Mouse (Mus musculus): ENCODE measurements at regions not wholly inside any gene's neighbourhood (a gene's known extent, or its start where the extent isn't known, plus 50 kb on each side); places are given as distances from the start of the nearest gene placed in this dataset.

DNA sequence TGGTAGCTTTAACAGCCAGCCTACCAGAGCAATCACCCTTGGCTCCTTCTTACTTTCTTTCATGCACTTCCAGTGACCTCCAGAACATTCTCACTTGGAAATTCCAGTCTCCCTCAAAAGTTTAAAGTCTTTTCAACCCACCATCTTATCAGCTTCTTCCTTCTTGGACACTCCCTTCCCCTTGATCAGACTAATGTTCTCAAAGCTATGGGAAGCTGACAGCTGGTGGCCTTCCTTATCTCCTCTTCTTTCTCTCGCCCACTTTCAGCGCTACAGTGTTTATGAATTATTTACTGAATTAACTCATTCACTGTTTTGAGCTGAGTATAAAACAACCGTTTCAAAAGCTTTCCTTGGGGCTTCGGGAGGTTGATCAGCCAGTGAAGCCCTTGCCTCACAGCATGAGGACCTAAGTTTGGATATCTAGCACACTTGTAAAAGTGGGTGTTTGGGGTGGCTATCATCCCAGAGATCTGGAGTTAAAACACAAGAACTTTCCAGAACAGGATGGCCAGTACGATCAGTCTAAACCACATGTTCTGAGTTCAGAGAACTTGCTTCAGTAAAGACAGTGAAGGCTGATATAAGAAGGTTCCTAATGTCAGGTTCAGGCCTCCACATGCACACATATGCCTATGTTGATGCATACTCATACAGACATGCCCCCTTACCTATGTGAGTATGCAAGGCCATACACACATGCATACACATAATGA lies 59.7 kb upstream of the Ikzf2 start:
- H3K27ac ChIP-seq (replicated peaks), result no peak overlapping the region
- ATAC-seq (ENCODE audit: extremely low read depth, insufficient number of reproducible peaks, low FRiP score, low TSS enrichment), result no peak
- no peaks in the 10 kb centered on the region for H3K36me3 ChIP-seq
- 48% methylated on average over 5 of the region's 5 CpGs for WGBS
- no peak overlapping the region for H3K4me3 ChIP-seq
- H3K9ac ChIP-seq, result no peak overlapping the region
- H3K4me2 ChIP-seq, result no peak overlapping the region
- H3K9me3 ChIP-seq, result no peaks in the 10 kb centered on the region
- H3K27me3 ChIP-seq (replicated peaks), result no peaks in the 10 kb centered on the region
- no peaks in the 10 kb centered on the region for H3K4me1 ChIP-seq

DNA sequence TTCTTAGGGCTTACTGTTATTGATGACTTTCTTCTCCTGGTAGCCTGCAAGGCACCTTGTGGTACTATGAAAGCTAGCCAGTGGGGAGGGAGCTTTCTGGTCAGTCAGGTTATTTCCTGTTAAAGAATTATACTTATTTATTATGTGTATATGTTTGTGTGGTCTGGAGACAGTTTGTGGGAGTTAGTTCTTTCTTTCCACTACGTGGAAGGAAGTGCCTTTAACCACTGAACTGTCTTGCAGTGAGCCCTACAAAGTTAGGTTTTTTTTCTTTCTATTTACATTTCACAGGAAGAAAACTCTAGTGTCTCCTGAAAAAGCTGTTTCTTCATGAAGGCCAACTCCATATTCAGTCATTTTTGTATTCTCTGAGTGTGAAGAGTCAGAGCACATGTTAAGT lies 65.7 kb upstream of the Ikzf2 start:
- no peak for ATAC-seq (ENCODE audit: extremely low read depth, insufficient number of reproducible peaks, low FRiP score, low TSS enrichment)
- 64% methylated on average over 1 of the region's 1 CpGs for WGBS
- H3K9ac ChIP-seq, result no peak overlapping the region

DNA sequence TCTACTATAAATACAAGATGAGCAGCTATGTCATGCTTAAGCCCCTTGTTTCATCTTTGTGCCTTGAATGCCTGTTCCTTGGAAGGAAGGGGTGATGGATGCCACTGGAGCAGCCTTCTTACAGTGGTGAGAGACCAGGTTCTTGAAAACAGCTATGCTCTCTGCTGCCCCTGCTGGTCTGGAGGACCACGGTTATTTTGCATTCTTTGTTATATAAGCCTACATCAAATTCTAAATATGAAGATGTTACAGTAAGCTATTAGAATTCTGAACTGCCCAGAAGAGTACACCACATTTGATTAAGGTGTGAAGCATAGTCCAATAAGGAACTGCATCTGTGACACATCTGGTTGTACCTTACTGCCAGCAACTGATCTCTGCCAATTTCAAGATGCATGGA lies 69.1 kb upstream of the Spag16 start:
- Histone ChIP-seq H3K27ac (replicated peaks) (no peak overlapping the region), H3K9ac (no peak overlapping the region), H3K27me3 (replicated peaks) (no peaks in the 10 kb centered on the region), H3K4me2 (no peak overlapping the region), H3K4me1 (no peaks in the 10 kb centered on the region), H3K36me3 (no peaks in the 10 kb centered on the region), H3K9me3 (0 out of 2 replicates have a peak, but pooled peaks cover 3% of the 10 kb centered on the region), H3K4me3 (no peak overlapping the region)
- WGBS, result 94% methylated on average over 1 of the region's 1 CpGs
- ATAC-seq (ENCODE audit: extremely low read depth, insufficient number of reproducible peaks, low FRiP score, low TSS enrichment), result no peak

More for the DNA sequence above, 65.7 kb upstream of the Ikzf2 start:
- H3K27ac ChIP-seq (replicated peaks), result no peak overlapping the region
- H3K9me3 ChIP-seq, result 0 out of 2 replicates have a peak, but pooled peaks cover 3% of the 10 kb centered on the region
- no peaks in the 10 kb centered on the region for H3K4me1 ChIP-seq
- no peaks in the 10 kb centered on the region for H3K27me3 ChIP-seq (replicated peaks)
- no peak overlapping the region for H3K4me3 ChIP-seq
- H3K36me3 ChIP-seq, result no peaks in the 10 kb centered on the region
- no peak overlapping the region for H3K4me2 ChIP-seq

DNA sequence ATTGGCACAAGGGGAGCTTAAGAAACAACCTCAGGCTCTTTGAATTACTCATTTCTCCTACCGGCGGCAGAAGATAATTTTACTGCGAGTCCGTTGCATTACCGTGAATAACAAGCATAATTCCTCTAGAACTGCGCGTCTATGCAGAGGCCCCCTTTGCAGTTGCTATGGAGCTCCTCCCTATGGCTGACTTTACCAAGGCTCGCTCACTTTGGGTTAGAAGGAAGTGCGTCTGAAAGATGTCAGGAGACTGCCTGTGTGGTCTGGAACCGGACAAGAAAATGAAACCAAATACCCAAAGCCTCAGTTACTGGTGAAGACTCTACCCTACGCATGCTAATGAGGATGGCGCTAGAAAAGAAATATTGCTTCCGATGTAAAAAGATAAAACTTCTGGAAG lies 67.2 kb upstream of the Spag16 start:
- Histone ChIP-seq H3K4me2 (peak overlapping the region; percentile 27), H3K9me3 (0 out of 2 replicates have a peak, but pooled peaks cover 3% of the 10 kb centered on the region), H3K9ac (no peak overlapping the region), H3K4me3 (no peak overlapping the region), H3K4me1 (no peaks in the 10 kb centered on the region), H3K36me3 (no peaks in the 10 kb centered on the region), H3K27ac (replicated peaks) (no peak overlapping the region), H3K27me3 (replicated peaks) (no peaks in the 10 kb centered on the region)
- no peak for ATAC-seq (ENCODE audit: extremely low read depth, insufficient number of reproducible peaks, low FRiP score, low TSS enrichment)
- WGBS, result 73% methylated on average over 13 of the region's 13 CpGs

DNA sequence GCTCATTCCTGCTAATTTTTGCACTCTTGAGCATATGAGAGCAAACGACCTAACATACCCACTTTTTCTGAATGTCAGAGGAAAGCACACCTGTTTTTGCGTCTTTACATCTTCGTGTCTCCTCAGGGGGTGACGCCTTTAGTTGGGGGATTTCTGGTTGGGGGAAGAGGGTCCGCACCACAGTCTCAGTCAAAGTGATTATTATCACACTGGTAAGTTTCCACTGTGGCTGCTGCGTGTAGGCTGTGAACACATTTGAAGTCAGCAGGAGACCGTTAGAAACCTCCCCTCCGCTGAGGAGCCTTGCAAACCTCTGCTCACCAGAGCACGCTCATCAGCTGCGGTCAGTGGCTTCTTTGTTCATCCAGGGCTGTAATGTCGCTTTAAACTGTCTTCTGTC lies 58.1 kb upstream of the Spag16 start:
- ATAC-seq (ENCODE audit: extremely low read depth, insufficient number of reproducible peaks, low FRiP score, low TSS enrichment), result no peak
- no peak overlapping the region for H3K4me2 ChIP-seq

DNA sequence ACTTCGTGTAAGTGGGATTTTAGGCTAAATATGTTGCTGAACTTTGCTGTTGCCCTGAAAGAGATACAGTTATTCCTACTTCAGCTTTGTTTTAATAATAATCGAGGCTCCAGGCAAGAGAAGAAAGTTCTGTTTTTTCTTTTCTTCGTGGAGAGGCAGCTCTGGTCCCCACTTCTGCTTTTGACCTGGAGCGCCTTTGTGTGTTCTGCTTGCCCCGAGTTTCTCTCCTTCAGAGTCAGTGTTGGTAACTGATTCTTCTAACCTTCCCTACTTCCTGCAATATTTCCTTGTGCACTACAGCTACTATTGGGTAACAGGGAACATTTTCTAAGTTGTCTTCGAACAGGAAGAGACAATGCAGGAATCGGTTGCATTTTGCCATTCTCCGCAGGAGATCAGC lies 56.6 kb upstream of the Spag16 start:
- 74% methylated on average over 8 of the region's 8 CpGs for WGBS
- Histone ChIP-seq H3K9ac (no peak overlapping the region), H3K9me3 (no peaks in the 10 kb centered on the region), H3K27ac (replicated peaks) (no peak overlapping the region), H3K4me3 (no peak overlapping the region), H3K4me2 (no peak overlapping the region), H3K36me3 (no peaks in the 10 kb centered on the region), H3K4me1 (no peaks in the 10 kb centered on the region), H3K27me3 (replicated peaks) (no peaks in the 10 kb centered on the region)
- no peak for ATAC-seq (ENCODE audit: extremely low read depth, insufficient number of reproducible peaks, low FRiP score, low TSS enrichment)

More for the DNA sequence above, 58.1 kb upstream of the Spag16 start:
- no peaks in the 10 kb centered on the region for H3K9me3 ChIP-seq
- H3K36me3 ChIP-seq, result no peaks in the 10 kb centered on the region
- H3K9ac ChIP-seq, result no peak overlapping the region
- H3K27me3 ChIP-seq (replicated peaks), result no peaks in the 10 kb centered on the region
- H3K4me1 ChIP-seq, result no peaks in the 10 kb centered on the region
- H3K4me3 ChIP-seq, result no peak overlapping the region
- no peak overlapping the region for H3K27ac ChIP-seq (replicated peaks)
- WGBS, result 55% methylated on average over 11 of the region's 11 CpGs

DNA sequence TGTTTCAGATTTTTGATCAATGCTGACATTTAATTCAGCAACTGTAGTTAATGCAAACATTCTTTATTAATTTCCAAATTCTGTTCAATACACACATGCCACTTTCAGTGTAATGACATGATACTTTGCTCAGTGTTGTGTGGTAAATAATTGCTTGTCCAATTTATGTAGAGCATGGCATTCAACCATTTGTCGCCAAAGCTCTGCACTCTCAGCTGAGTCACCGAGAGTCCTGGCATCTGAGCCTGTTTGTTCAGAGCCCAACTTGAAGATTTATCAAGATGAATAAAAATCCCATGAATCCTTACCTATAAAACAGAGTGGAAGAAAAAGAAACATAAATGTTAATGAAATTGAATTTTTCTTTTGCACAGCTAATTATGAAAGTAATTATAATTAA lies 55.3 kb upstream of the Spag16 start:
- Histone ChIP-seq H3K36me3 (no peaks in the 10 kb centered on the region), H3K4me3 (no peak overlapping the region), H3K27ac (replicated peaks) (no peak overlapping the region), H3K27me3 (replicated peaks) (no peaks in the 10 kb centered on the region), H3K9ac (no peak overlapping the region), H3K9me3 (no peaks in the 10 kb centered on the region), H3K4me2 (no peak overlapping the region), H3K4me1 (no peaks in the 10 kb centered on the region)
- 81% methylated on average over 2 of the region's 2 CpGs for WGBS
- ATAC-seq (ENCODE audit: extremely low read depth, insufficient number of reproducible peaks, low FRiP score, low TSS enrichment), result no peak

DNA sequence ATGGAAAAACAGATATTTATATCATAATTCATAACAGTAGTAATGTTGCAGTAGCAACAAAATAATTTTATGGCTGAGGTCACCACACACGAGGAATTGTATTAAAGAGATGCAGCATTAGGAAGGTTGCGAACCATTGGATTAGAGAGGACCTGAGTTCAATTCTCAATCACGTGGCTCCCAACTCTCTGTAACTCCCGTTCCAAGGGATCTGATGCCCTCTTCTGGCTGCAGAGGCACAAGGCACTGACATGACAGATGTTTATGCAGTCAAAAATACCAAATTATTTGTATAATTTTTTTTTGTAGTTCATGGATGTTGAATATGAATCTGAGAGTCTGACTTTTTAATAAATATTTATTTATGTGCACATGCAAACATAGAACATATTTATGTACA lies 51.2 kb upstream of the Spag16 start:
- no peaks in the 10 kb centered on the region for H3K36me3 ChIP-seq
- no peak overlapping the region for H3K4me3 ChIP-seq
- H3K9me3 ChIP-seq, result no peaks in the 10 kb centered on the region
- ATAC-seq (ENCODE audit: extremely low read depth, insufficient number of reproducible peaks, low FRiP score, low TSS enrichment), result no peak
- no peak overlapping the region for H3K4me2 ChIP-seq
- H3K27ac ChIP-seq (replicated peaks), result no peak overlapping the region
- H3K4me1 ChIP-seq, result no peaks in the 10 kb centered on the region
- no peaks in the 10 kb centered on the region for H3K27me3 ChIP-seq (replicated peaks)
- WGBS, result 52% methylated on average over 4 of the region's 4 CpGs
- no peak overlapping the region for H3K9ac ChIP-seq

Measured in heart, embryonic 13.5 days (tissue).